Mouse (Mus musculus): Measurements from ENCODE around the gene Mipep. TPM values are rescaled to one million over a fixed set of nuclear protein-coding genes. Genes with fewer than 3 reads are reported as not detected.
A peak's percentile ranks its signal among the peaks of the same experiment; 100 is the strongest.

Mipep gene
- 23.6 and 32.1 TPM in 2 replicates for total RNA-seq (2014; rRNA removed)
- polyA plus RNA-seq (2015; fragmentation: Nextera tagmentation; extraction: Ambion mirVana), result 16.7 and 17.1 TPM in 2 replicates

DNA sequence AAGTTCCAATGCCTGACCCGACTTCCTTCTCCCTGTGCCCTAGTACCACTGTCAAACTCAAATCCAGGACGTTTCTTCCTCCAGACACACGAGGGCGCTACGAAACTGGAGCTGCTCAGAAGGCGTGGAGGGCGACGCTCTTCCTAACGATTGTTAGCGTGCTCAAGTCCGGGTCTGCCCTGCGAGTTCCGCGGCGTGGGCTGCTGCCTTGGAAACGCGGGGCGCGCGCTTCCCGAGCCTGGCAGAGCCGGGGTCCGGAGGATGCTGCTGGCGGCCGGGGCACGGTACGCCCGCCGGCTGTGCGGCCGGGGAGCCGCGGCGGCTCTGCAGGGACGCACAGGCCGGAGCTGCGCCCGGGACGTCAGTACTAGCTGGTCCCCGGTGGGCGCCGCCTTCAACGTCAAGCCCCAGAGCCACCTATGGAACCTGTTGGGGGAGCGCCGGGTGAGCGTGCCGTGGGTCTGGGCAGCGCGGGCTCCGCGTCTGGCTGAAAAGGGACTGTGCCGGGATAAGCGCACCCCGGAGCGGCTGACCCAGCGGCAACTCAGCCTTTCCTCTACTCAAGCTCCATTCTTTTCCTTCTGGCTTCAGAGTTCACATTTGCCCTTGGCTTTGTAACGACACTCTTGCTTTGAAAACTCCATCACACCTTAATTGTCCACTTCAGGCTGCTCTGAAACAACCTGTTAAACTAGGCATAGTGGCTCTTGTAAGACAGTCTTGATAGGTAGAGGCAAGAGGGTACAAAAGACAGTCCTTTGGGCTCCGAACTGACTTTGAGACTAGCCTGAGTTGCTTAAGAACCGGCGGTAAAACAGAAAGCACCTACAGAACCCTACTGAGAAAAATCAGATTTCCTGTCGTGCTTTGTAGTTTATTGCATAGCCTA lies at the start of gene Mipep:
Gene Mipep (plus strand): TSS at position 147 of the 889 bp plus-strand sequence.
- Histone ChIP-seq H3K4me3 (ENCODE audit: low read depth, low read length) (peak within 1 kb of the TSS; percentile 59), H3K4me2 (ENCODE audit: low read depth, low read length, poor library complexity, severe bottlenecking) (peak within 1 kb of the TSS; percentile 67), H3K4me1 (ENCODE audit: insufficient read depth, low read length) (no peaks in the 10 kb centered on the region), H3K9me3 (ENCODE audit: low read length) (no peaks in the 10 kb centered on the region), H3K36me3 (ENCODE audit: insufficient read depth, low read length) (no peaks in the 10 kb centered on the region), H3K27ac (ENCODE audit: low read depth, low read length) (peak within 1 kb of the TSS; percentile 52; the same call in 1 of the 2 replicates), H3K27me3 (ENCODE audit: insufficient read depth, low read length) (no peaks in the 10 kb centered on the region), H3K9ac (replicated peaks; ENCODE audit: low read length, poor library complexity, severe bottlenecking) (peak within 1 kb of the TSS; percentile 61)
- peak; percentile 94 for DNase-seq (ENCODE audit: low spot score)
- under 1% methylated on average over 61 of the region's 61 CpGs for WGBS
- peak; percentile 88 for ATAC-seq (ENCODE audit: low FRiP score)
- TF ChIP-seq CTCF (IDR thresholded peaks at IDR 0.05), result peak; percentile 93

DNA sequence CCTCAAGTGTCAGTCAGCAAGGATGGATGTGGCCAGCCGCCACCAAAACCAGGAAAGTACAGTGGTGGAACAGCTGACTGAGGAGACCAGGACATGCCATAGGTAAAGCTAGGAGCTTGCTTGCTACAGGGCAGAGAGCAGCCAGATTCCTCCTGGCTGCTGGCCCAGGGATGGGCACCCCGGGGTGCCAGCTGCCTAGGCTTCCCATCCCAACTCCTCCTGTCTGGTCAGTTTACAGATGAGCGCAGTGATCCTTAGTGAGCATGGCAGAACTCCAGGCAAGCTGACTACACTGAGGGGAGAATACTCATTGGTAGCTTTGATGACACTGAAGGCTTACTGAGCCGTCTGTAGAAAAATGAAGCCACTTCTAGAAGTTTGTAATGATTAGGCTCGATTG lies 49.2 kb upstream of the Mipep start:
- Histone ChIP-seq H3K27me3 (ENCODE audit: insufficient read depth, low read length) (no peaks in the 10 kb centered on the region), H3K4me1 (ENCODE audit: insufficient read depth, low read length) (peaks cover 18% of the 10 kb centered on the region; the same call in 1 of the 2 replicates), H3K9me3 (ENCODE audit: low read length) (no peaks in the 10 kb centered on the region), H3K27ac (ENCODE audit: low read depth, low read length) (no peak overlapping the region), H3K4me3 (ENCODE audit: low read depth, low read length) (no peak overlapping the region), H3K4me2 (ENCODE audit: low read depth, low read length, poor library complexity, severe bottlenecking) (no peak overlapping the region), H3K9ac (replicated peaks; ENCODE audit: low read length, poor library complexity, severe bottlenecking) (no peak overlapping the region), H3K36me3 (ENCODE audit: insufficient read depth, low read length) (no peaks in the 10 kb centered on the region)
- no peak for TF ChIP-seq CTCF (IDR thresholded peaks at IDR 0.05)
- DNase-seq (ENCODE audit: low spot score) (peak; percentile 66), ATAC-seq (ENCODE audit: low FRiP score) (no peak)
- 54% methylated on average over 5 of the region's 5 CpGs for WGBS

DNA sequence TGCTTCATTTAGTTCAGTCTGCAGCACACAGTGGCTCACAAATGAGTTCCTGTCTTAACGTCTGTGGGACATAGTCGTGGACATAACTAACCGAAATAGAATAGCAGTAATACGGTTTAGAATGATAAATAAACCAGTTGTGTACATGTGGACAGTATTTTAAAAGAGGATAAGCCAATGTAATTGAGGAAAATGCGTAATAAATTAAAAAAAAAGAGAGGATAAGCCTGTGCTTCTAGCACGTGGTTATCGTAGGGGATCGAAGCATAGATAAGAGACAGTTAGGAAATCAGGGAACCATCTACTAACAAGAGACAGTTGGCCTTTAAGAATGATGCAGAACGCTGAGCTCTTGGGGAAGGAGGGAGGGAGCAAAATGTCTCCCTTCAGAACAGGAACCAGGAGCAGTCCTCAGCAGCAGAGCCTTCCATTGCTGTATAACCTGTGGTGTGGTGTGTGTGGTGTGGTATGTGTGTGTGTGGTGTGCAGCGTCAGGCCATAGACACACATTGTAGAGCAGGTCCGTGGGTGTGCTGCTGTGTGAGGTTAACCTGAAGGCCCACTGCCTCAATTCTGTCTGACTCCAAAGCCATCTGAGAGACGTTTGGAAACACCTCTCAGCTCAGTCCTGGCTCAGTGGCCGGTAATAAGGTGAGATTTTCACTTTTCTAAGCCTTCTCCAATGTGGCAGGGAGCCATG lies 48.4 kb upstream of the Mipep start:
- TF ChIP-seq CTCF (IDR thresholded peaks at IDR 0.05), result no peak
- 57% methylated on average over 13 of the region's 13 CpGs for WGBS
- H3K9ac ChIP-seq (replicated peaks; ENCODE audit: low read length, poor library complexity, severe bottlenecking), result no peak overlapping the region
- no peaks in the 10 kb centered on the region for H3K27me3 ChIP-seq (ENCODE audit: insufficient read depth, low read length)
- H3K4me1 ChIP-seq (ENCODE audit: insufficient read depth, low read length), result peaks cover 18% of the 10 kb centered on the region; the same call in 1 of the 2 replicates
- no peaks in the 10 kb centered on the region for H3K36me3 ChIP-seq (ENCODE audit: insufficient read depth, low read length)
- H3K4me3 ChIP-seq (ENCODE audit: low read depth, low read length), result no peak overlapping the region
- no peak overlapping the region for H3K4me2 ChIP-seq (ENCODE audit: low read depth, low read length, poor library complexity, severe bottlenecking)
- H3K9me3 ChIP-seq (ENCODE audit: low read length), result no peaks in the 10 kb centered on the region
- DNase-seq (ENCODE audit: low spot score), result no peak
- no peak overlapping the region for H3K27ac ChIP-seq (ENCODE audit: low read depth, low read length)
- ATAC-seq (ENCODE audit: low FRiP score), result no peak

DNA sequence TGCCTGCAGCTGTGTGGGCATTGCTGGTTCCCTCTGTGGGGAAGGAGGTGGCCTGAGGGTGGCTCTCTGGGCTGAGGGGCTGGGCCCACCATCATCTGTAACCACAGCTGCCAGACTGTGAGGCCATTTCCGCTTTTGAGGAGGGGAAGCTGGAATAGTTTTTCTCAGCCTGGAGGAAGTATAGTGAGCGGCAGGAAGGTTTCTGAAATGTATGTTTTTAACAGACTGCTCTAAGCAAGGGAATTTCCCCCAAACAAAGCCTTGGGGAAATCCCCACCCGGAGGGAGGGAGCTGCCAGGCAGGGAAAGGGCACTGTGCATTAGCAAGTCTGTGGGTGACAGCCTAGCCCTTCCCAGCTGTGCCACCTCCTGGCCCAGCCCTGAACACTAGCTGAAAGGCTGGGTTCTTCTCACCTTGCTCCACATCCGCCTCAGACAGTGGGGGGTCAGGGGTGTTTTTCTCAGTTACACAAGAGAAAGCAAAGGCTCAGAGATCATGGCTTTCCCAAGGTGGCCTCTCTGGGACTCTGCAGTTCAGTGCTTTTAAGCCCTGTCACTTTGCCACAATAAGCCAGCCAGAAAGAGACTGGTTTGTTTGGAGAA lies 47.7 kb upstream of the Mipep start:
- H3K27ac ChIP-seq (ENCODE audit: low read depth, low read length), result peak overlapping the region; percentile 26; the same call in 1 of the 2 replicates
- no peaks in the 10 kb centered on the region for H3K9me3 ChIP-seq (ENCODE audit: low read length)
- ATAC-seq (ENCODE audit: low FRiP score), result no peak
- no peak overlapping the region for H3K4me3 ChIP-seq (ENCODE audit: low read depth, low read length)
- no peak for DNase-seq (ENCODE audit: low spot score)
- H3K4me2 ChIP-seq (ENCODE audit: low read depth, low read length, poor library complexity, severe bottlenecking), result no peak overlapping the region
- H3K36me3 ChIP-seq (ENCODE audit: insufficient read depth, low read length), result no peaks in the 10 kb centered on the region
- no peak for TF ChIP-seq CTCF (IDR thresholded peaks at IDR 0.05)
- H3K9ac ChIP-seq (replicated peaks; ENCODE audit: low read length, poor library complexity, severe bottlenecking), result no peak overlapping the region
- WGBS, result 10% methylated on average over 4 of the region's 4 CpGs
- H3K27me3 ChIP-seq (ENCODE audit: insufficient read depth, low read length), result no peaks in the 10 kb centered on the region
- H3K4me1 ChIP-seq (ENCODE audit: insufficient read depth, low read length), result peaks cover 18% of the 10 kb centered on the region; the same call in 1 of the 2 replicates

DNA sequence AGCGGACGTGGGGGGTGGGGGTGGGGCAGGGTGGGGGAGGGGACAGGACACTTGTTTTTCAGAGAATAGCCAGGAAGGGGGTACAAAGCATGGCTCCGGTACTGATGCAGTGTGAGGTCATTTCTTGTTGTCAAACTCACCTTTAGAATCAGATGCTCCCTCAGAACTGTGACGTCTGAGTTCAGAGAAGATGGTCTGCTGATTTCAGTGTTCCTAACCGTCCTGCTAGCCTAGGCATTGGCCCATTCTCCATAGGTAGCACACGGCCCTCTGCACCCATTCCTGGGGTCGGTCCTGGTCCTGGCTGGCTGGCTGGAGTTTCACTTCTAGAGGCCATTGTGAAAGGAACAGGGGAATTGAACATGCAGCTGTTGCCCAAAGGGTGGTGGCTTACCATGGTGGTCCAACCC lies 47.2 kb upstream of the Mipep start:
- Histone ChIP-seq H3K27me3 (ENCODE audit: insufficient read depth, low read length) (no peaks in the 10 kb centered on the region), H3K9ac (replicated peaks; ENCODE audit: low read length, poor library complexity, severe bottlenecking) (no peak overlapping the region), H3K36me3 (ENCODE audit: insufficient read depth, low read length) (no peaks in the 10 kb centered on the region), H3K27ac (ENCODE audit: low read depth, low read length) (no peak overlapping the region), H3K4me3 (ENCODE audit: low read depth, low read length) (no peak overlapping the region), H3K4me1 (ENCODE audit: insufficient read depth, low read length) (peaks cover 18% of the 10 kb centered on the region; the same call in 1 of the 2 replicates), H3K4me2 (ENCODE audit: low read depth, low read length, poor library complexity, severe bottlenecking) (no peak overlapping the region), H3K9me3 (ENCODE audit: low read length) (no peaks in the 10 kb centered on the region)
- TF ChIP-seq CTCF (IDR thresholded peaks at IDR 0.05), result no peak
- 16% methylated on average over 7 of the region's 7 CpGs for WGBS
- no peak for ATAC-seq (ENCODE audit: low FRiP score)
- no peak for DNase-seq (ENCODE audit: low spot score)

All from midbrain, postnatal 0 days (tissue).